Mouse (Mus musculus): ENCODE data around the gene Luc7l.

Gene Luc7l

GRCm38 (mm10) chr17:26252539-26253251 lies at the start of gene Luc7l:
Gene Luc7l, plus strand, starts transcription at chr17:26252896.
- DNase-seq, result peak; percentile 96 to 97

GRCm38 (mm10) chr17:26203321-26203811 lies 49.3 kb upstream of the Luc7l start:
- DNase-seq, result peak; percentile 30 to 63

- no peak for DNase-seq
These were observed 47.9 kb upstream of the Luc7l start for GRCm38 (mm10) chr17:26204766-26205165.

- DNase-seq, result no peak
These were observed 46.3 kb upstream of the Luc7l start for GRCm38 (mm10) chr17:26206392-26206791.

GRCm38 (mm10) chr17:26207686-26208085 lies 45.0 kb upstream of the Luc7l start, which contains the start of gene Arhgdig:
Gene Arhgdig, minus strand, starts transcription at chr17:26207786.
- DNase-seq, result no peak

GRCm38 (mm10) chr17:26212241-26212640 lies 40.5 kb upstream of the Luc7l start:
- DNase-seq, result no peak

- no peak for DNase-seq
These were observed 40.0 kb upstream of the Luc7l start for GRCm38 (mm10) chr17:26212681-26213080.

GRCm38 (mm10) chr17:26221508-26221907 lies 31.2 kb upstream of the Luc7l start:
- peak in 1 of 2 experiments; percentile 21 for DNase-seq

GRCm38 (mm10) chr17:26225150-26225549 lies 27.5 kb upstream of the Luc7l start:
- DNase-seq, result peak; percentile 67 to 68

- DNase-seq, result no peak
These were observed 22.9 kb upstream of the Luc7l start for GRCm38 (mm10) chr17:26229776-26230175.

GRCm38 (mm10) chr17:26231156-26231555 lies 21.5 kb upstream of the Luc7l start:
- no peak for DNase-seq

GRCm38 (mm10) chr17:26232863-26233262 lies 19.8 kb upstream of the Luc7l start:
- peak in 1 of 2 experiments; percentile 40 for DNase-seq

GRCm38 (mm10) chr17:26234386-26234785 lies 18.3 kb upstream of the Luc7l start:
- DNase-seq, result no peak

GRCm38 (mm10) chr17:26235077-26235815 lies 17.4 kb upstream of the Luc7l start:
- no peak for DNase-seq

GRCm38 (mm10) chr17:26237667-26238066 lies 15.0 kb upstream of the Luc7l start:
- DNase-seq, result no peak

- no peak for DNase-seq
These were observed 13.1 kb upstream of the Luc7l start for GRCm38 (mm10) chr17:26239551-26239950.

- DNase-seq, result no peak
These were observed 12.4 kb upstream of the Luc7l start for GRCm38 (mm10) chr17:26240120-26240790.

GRCm38 (mm10) chr17:26240990-26241389 lies 11.7 kb upstream of the Luc7l start:
- no peak for DNase-seq

GRCm38 (mm10) chr17:26243471-26244100 lies 9.1 kb upstream of the Luc7l start:
- DNase-seq, result peak; percentile 80 to 86

- peak; percentile 98 for DNase-seq
These were observed 8.4 kb upstream of the Luc7l start, which contains the start of gene Fam234a for GRCm38 (mm10) chr17:26244101-26244841. Gene Fam234a, minus strand, starts transcription at chr17:26244242.

- no peak for DNase-seq
These were observed 684 bp upstream of the Luc7l start for GRCm38 (mm10) chr17:26251886-26252538.

Data from kidney, postnatal 36 days (tissue).